Mouse (Mus musculus): ENCODE measurements at regions not wholly inside any gene's neighbourhood (a gene's known extent, or its start where the extent isn't known, plus 50 kb on each side); places are given as distances from the start of the nearest gene placed in this dataset.
A peak's percentile ranks its signal among the peaks of the same experiment; 100 is the strongest.

GRCm38 (mm10) chr16:22750725-22751287, 60.6 kb downstream of the Crygs start:
- no peak for DNase-seq (ENCODE audit: low spot score)

GRCm38 (mm10) chr16:22744121-22744855, 67.1 kb downstream of the Crygs start:
- DNase-seq (ENCODE audit: low spot score), result no peak

GRCm38 (mm10) chr16:22743461-22743860, 67.9 kb downstream of the Crygs start:
- no peak for DNase-seq (ENCODE audit: low spot score)

- DNase-seq (ENCODE audit: low spot score), result no peak
These were observed 69.9 kb downstream of the Crygs start for GRCm38 (mm10) chr16:22741496-22741895.

GRCm38 (mm10) chr16:22734529-22735022, 76.8 kb downstream of the Crygs start:
- DNase-seq (ENCODE audit: low spot score), result peak; percentile 50

- peak; percentile 12 for DNase-seq (ENCODE audit: low spot score)
These were observed 76.9 kb upstream of the Dgkg start for GRCm38 (mm10) chr16:22733772-22734528.

GRCm38 (mm10) chr16:22729096-22729495, 72.1 kb upstream of the Dgkg start:
- DNase-seq (ENCODE audit: low spot score), result no peak

GRCm38 (mm10) chr16:22725261-22725660, 68.2 kb upstream of the Dgkg start:
- DNase-seq (ENCODE audit: low spot score), result no peak

- DNase-seq (ENCODE audit: low spot score), result no peak
These were observed 66.3 kb upstream of the Dgkg start for GRCm38 (mm10) chr16:22723333-22723732.

GRCm38 (mm10) chr16:22719791-22720190, 62.8 kb upstream of the Dgkg start:
- no peak for DNase-seq (ENCODE audit: low spot score)

GRCm38 (mm10) chr16:22719304-22719703, 62.3 kb upstream of the Dgkg start:
- peak; percentile 45 for DNase-seq (ENCODE audit: low spot score)

- no peak for DNase-seq (ENCODE audit: low spot score)
These were observed 60.4 kb upstream of the Dgkg start for GRCm38 (mm10) chr16:22717462-22717861.

- DNase-seq (ENCODE audit: low spot score), result no peak
These were observed 59.3 kb upstream of the Dgkg start for GRCm38 (mm10) chr16:22716306-22716830.

- DNase-seq (ENCODE audit: low spot score), result no peak
These were observed 57.3 kb upstream of the Dgkg start for GRCm38 (mm10) chr16:22714315-22714714.

- no peak for DNase-seq (ENCODE audit: low spot score)
These were observed 51.7 kb upstream of the Dgkg start for GRCm38 (mm10) chr16:22708768-22709167.

Data from retina, embryonic 14.5 days (tissue).